Mouse (Mus musculus) stomach, postnatal 0 days (tissue): ENCODE results near the gene Ppp4r3b. TPM values are rescaled to one million over a fixed set of nuclear protein-coding genes. Genes with fewer than 3 reads are reported as not detected.

Experiments
- ATAC-seq: fragments of 200-750 bp; cut with Nextera tagmentation; 2 replicates; pipeline ENCODE4 v1.8.0; 2017; ENCODE audit not compliant: low FRiP score, low TSS enrichment
- DNase-seq: peaks from one replicate; pipeline ENCODE4 v3.0.0-alpha.2; 2016; ENCODE audit warnings: low spot score
- H3K27ac ChIP-seq: fragments of 300-500 bp; sonication (generic); replicated peaks from 2 replicates; pipeline ENCODE4 v1.5.1; 2014; ENCODE audit warnings: mild to moderate bottlenecking, control low read depth
- H3K27me3 ChIP-seq: fragments of 300-500 bp; sonication (generic); 2 replicates; pipeline ENCODE4 v1.6.1; 2014; ENCODE audit warnings: low read length; ENCODE audit not compliant: control insufficient read depth, insufficient read depth
- H3K36me3 ChIP-seq: fragments of 300-500 bp; sonication (generic); 2 replicates; pipeline ENCODE4 v1.6.1; 2014; ENCODE audit warnings: low read length, mixed read lengths; ENCODE audit not compliant: control insufficient read depth, insufficient read depth
- H3K4me1 ChIP-seq: fragments of 300-500 bp; sonication (generic); replicated peaks from 2 replicates; pipeline ENCODE4 v1.6.1; 2014; ENCODE audit warnings: antibody characterized with exemption; ENCODE audit not compliant: control insufficient read depth, insufficient read depth
- H3K4me2 ChIP-seq: fragments of 300-500 bp; sonication (generic); replicated peaks from 2 replicates; pipeline ENCODE4 v1.6.1; 2014; ENCODE audit warnings: low read depth, mild to moderate bottlenecking, control low read depth, moderate library complexity
- H3K4me3 ChIP-seq: fragments of 300-500 bp; sonication (generic); 2 replicates; pipeline ENCODE4 v1.5.1; 2014; ENCODE audit warnings: low read depth, low read length, control low read depth
- H3K9ac ChIP-seq: fragments of 300-500 bp; sonication (generic); 2 replicates; pipeline ENCODE4 v1.6.1; 2014; ENCODE audit warnings: mild to moderate bottlenecking, low read length, control low read depth, mixed read lengths
- H3K9me3 ChIP-seq: fragments of 300-500 bp; sonication (generic); 2 replicates; pipeline ENCODE4 v1.6.1; 2016; ENCODE audit warnings: low read length; ENCODE audit not compliant: control insufficient read depth
- CTCF ChIP-seq: IDR thresholded peaks from 2 replicates; pipeline ENCODE4 v1.5.1; 2016; ENCODE audit warnings: antibody characterized with exemption, low read depth, mild to moderate bottlenecking, moderate library complexity
- EP300 ChIP-seq: optimal IDR thresholded peaks from 2 replicates; pipeline ENCODE3; 2016; ENCODE audit warnings: antibody characterized with exemption
- WGBS: fragments of 180-500 bp; shearing (Covaris S2); extraction: QIAGEN DNeasy Blood & Tissue Kit; methylation state at CpG from one replicate; pipeline ENCODE4 v1.1.7; 2014; 5-methylcytosine and 5-hydroxymethylcytosine counted together
- polyA plus RNA-seq: library from polyadenylated mRNA; unstranded; fragments of >200 nt; fragmentation: Nextera tagmentation; extraction: Ambion mirVana; gene quantifications from 2 replicates; pipeline ENCODE4 v1.2.1, GENCODE M21; 2015

Gene Ppp4r3b
- polyA plus RNA-seq, 1 experiment from 2014 or later = 49.1 TPM

DNA sequence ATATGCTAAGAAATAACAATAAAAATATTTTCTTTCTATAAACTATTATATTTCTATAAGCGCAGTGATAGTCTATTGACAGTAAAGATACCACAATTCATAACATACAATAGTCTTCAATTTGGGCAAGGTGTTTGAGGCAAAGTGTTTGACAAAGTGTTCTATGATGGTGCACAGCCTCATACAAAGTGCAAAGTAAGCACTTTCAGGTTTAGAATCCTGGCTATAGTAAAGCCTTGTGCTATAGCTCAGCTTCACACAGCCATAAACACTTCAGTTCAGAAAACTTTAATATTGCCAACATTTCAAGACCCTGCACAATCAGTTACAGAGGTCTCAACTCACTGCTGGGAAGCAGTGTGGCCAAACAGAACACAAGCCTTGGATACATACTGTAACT is 66.7 kb downstream of the Ppp4r3b start:
- WGBS = 96% methylated on average over 1 of the region's 1 CpGs
- ATAC-seq (no peak), DNase-seq (no peak)
- H3K9ac ChIP-seq = no peak overlapping the region
- no peaks in the 10 kb centered on the region for H3K4me1 ChIP-seq
- no peaks in the 10 kb centered on the region for H3K9me3 ChIP-seq
- H3K36me3 ChIP-seq = no peaks in the 10 kb centered on the region
- H3K27me3 ChIP-seq = no peaks in the 10 kb centered on the region
- no peak overlapping the region for H3K4me2 ChIP-seq
- TF ChIP-seq EP300 (no peak), CTCF (no peak)
- no peak overlapping the region for H3K27ac ChIP-seq
- no peak overlapping the region for H3K4me3 ChIP-seq

- no peak overlapping the region for H3K9ac ChIP-seq
- H3K4me2 ChIP-seq = no peak overlapping the region
- no peaks in the 10 kb centered on the region for H3K4me1 ChIP-seq
- no peak overlapping the region for H3K4me3 ChIP-seq
- ATAC-seq (no peak), DNase-seq (no peak)
- no peaks in the 10 kb centered on the region for H3K36me3 ChIP-seq
- H3K27ac ChIP-seq = no peak overlapping the region
- WGBS = 91% methylated on average over 4 of the region's 4 CpGs
- TF ChIP-seq CTCF (no peak), EP300 (no peak)
- no peaks in the 10 kb centered on the region for H3K27me3 ChIP-seq
- H3K9me3 ChIP-seq = no peaks in the 10 kb centered on the region
Observed at GRCm38 (mm10) chr11:29241961-29242360, 69.3 kb downstream of the Ppp4r3b start.

GRCm38 (mm10) chr11:29245988-29246387 is 73.3 kb downstream of the Ppp4r3b start:
- DNase-seq (no peak), ATAC-seq (no peak)
- Histone ChIP-seq H3K4me2 (peak overlapping the region; percentile 76), H3K9ac (no peak overlapping the region), H3K4me3 (peak overlapping the region; percentile 93), H3K4me1 (no peaks in the 10 kb centered on the region), H3K9me3 (no peaks in the 10 kb centered on the region), H3K36me3 (no peaks in the 10 kb centered on the region), H3K27me3 (no peaks in the 10 kb centered on the region), H3K27ac (no peak overlapping the region)
- TF ChIP-seq EP300 (no peak), CTCF (no peak)
- 38% methylated on average over 4 of the region's 4 CpGs for WGBS

- DNase-seq = peak; percentile 94
- peak within 1 kb of the TSS; percentile 93 for H3K4me3 ChIP-seq
- H3K27ac ChIP-seq = peak within 1 kb of the TSS; percentile 67
- H3K4me1 ChIP-seq = no peaks in the 10 kb centered on the region
- under 1% methylated on average over 53 of the region's 53 CpGs for WGBS
- peak; percentile 64 for TF ChIP-seq EP300
- TF ChIP-seq CTCF = no peak
- H3K4me2 ChIP-seq = peak within 1 kb of the TSS; percentile 76
- no peaks in the 10 kb centered on the region for H3K9me3 ChIP-seq
- peak; percentile 100 for ATAC-seq
- H3K9ac ChIP-seq = peak within 1 kb of the TSS; percentile 78
- no peaks in the 10 kb centered on the region for H3K36me3 ChIP-seq
- H3K27me3 ChIP-seq = no peaks in the 10 kb centered on the region
Observed at GRCm38 (mm10) chr11:29246883-29247650, 74.4 kb downstream of the Ppp4r3b start, which contains the start of gene Cfap36. Gene Cfap36 (minus strand): TSS chr11:29247409.

DNA sequence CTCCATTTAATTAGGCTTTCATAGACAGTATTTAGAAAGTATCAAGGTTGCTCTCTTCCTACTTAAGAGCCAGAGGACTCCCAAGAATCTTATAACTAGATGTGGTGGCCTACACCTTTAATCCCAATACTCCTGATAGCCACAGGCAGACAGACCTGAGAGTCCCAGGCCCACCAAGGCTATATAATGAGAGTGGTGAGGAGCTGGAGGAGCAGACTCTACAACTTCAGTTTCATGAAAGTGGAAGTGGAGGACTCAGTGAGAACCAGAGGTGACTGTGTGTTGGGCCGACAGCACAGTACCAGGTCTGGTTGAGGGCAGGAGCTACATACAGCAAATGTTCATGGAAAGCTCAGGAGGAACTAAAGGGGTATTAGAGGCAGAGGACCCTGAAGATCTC is 75.0 kb downstream of the Ppp4r3b start:
- Histone ChIP-seq H3K9me3 (no peaks in the 10 kb centered on the region), H3K27ac (no peak overlapping the region), H3K4me1 (no peaks in the 10 kb centered on the region), H3K4me2 (peak overlapping the region; percentile 48), H3K36me3 (no peaks in the 10 kb centered on the region), H3K27me3 (no peaks in the 10 kb centered on the region), H3K9ac (no peak overlapping the region), H3K4me3 (peak overlapping the region; percentile 93)
- WGBS = 100% methylated on average over 1 of the region's 1 CpGs
- ATAC-seq (no peak), DNase-seq (no peak)
- TF ChIP-seq CTCF (no peak), EP300 (no peak)

- no peaks in the 10 kb centered on the region for H3K27me3 ChIP-seq
- H3K4me1 ChIP-seq = no peaks in the 10 kb centered on the region
- WGBS = 96% methylated on average over 5 of the region's 5 CpGs
- H3K27ac ChIP-seq = no peak overlapping the region
- no peak overlapping the region for H3K4me3 ChIP-seq
- TF ChIP-seq EP300 (no peak), CTCF (no peak)
- ATAC-seq = no peak
- H3K4me2 ChIP-seq = no peak overlapping the region
- no peak overlapping the region for H3K9ac ChIP-seq
- H3K36me3 ChIP-seq = no peaks in the 10 kb centered on the region
- no peak for DNase-seq
- no peaks in the 10 kb centered on the region for H3K9me3 ChIP-seq
Observed at GRCm38 (mm10) chr11:29248386-29248785, 75.7 kb downstream of the Ppp4r3b start.
